Mouse (Mus musculus) myocyte (in vitro differentiated cells): Measurements from ENCODE around the gene Olfr1410.

Experiments used
- E2F4 ChIP-seq: IDR thresholded peaks from one replicate; pipeline ENCODE4 v1.6.1; 2011; ENCODE audit warnings: mild to moderate bottlenecking, control low read depth, moderate library complexity; ENCODE audit not compliant: insufficient read depth
- MAX ChIP-seq: IDR thresholded peaks from one replicate; pipeline ENCODE4 v1.6.1; 2011; ENCODE audit warnings: low read depth, mild to moderate bottlenecking, control low read depth
- MYOD1 ChIP-seq, 3 experiments: IDR thresholded peaks; one replicate each; pipeline ENCODE4 v1.6.1; 2011; ENCODE audit warnings: control low read depth in 2 of 3, low read depth in 2 of 3, mild to moderate bottlenecking in 2 of 3, moderate library complexity in 1 of 3; ENCODE audit not compliant: insufficient read length in 2 of 3, control insufficient read depth in 1 of 3
- MYOG ChIP-seq, 3 experiments: IDR thresholded peaks; one replicate each; pipeline ENCODE4 v1.6.1; 2011; ENCODE audit warnings: control low read depth in 2 of 3, low read depth in 2 of 3, mild to moderate bottlenecking in 2 of 3; ENCODE audit not compliant: insufficient read length in 2 of 3, control insufficient read depth in 1 of 3, insufficient read depth in 1 of 3
- POLR2A ChIP-seq: IDR thresholded peaks from one replicate; pipeline ENCODE4 v1.6.1; 2011; ENCODE audit warnings: low read depth, mild to moderate bottlenecking, control low read depth, moderate library complexity; ENCODE audit not compliant: insufficient read length
- POLR2AphosphoS2 ChIP-seq: IDR thresholded peaks from one replicate; pipeline ENCODE4 v1.6.1; 2011; ENCODE audit warnings: low read depth, control low read depth; ENCODE audit not compliant: insufficient read length
- REST ChIP-seq: IDR thresholded peaks from one replicate; pipeline ENCODE4 v1.6.1; 2011; ENCODE audit warnings: mild to moderate bottlenecking, control low read depth, moderate library complexity; ENCODE audit not compliant: insufficient read depth, insufficient read length
- TCF12 ChIP-seq: IDR thresholded peaks from one replicate; pipeline ENCODE4 v1.6.1; 2011; ENCODE audit warnings: mild to moderate bottlenecking, control low read depth; ENCODE audit not compliant: poor library complexity, insufficient read depth, severe bottlenecking
- USF1 ChIP-seq: IDR thresholded peaks from one replicate; pipeline ENCODE4 v1.6.1; 2011; ENCODE audit warnings: low read depth, mild to moderate bottlenecking, control low read depth, moderate library complexity

DNA sequence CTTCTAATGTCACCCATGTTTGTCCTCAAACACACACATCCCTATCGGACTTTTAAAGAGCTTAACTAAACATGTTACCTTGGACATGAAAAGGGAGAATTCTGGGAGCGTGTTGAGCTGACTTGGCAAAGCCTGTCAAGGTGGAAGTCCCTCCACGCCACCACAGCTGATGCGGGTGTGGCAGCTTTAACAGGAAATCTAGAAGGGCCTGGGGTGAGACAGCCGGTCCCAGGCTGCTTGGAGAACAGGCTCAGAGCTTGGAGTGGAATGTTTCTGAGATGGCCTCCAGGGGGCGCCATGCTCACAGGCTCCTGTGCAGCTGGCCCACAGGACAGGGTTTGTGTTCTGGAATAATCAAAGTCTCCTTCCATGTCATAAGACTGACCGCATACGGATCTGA, 43.1 kb downstream of the Olfr1410 start, which contains the start of gene Otos:
- no peak for TF ChIP-seq MAX
- no peak for TF ChIP-seq POLR2A
- TF ChIP-seq TCF12, result no peak
- no peak for TF ChIP-seq REST
- TF ChIP-seq POLR2AphosphoS2, result no peak
- no peak for TF ChIP-seq USF1
- TF ChIP-seq MYOG (IDR thresholded peaks at IDR 0.05; ENCODE audit: control insufficient read depth in 1 of 3, insufficient read depth in 1 of 3, insufficient read length in 2 of 3, low read depth in 2 of 3), result peak in 2 of 3 experiments; percentile 28 to 78
- TF ChIP-seq E2F4, result no peak
- TF ChIP-seq MYOD1 (IDR thresholded peaks at IDR 0.05; ENCODE audit: control insufficient read depth in 1 of 3, insufficient read length in 2 of 3, low read depth in 2 of 3), result peak in 2 of 3 experiments; percentile 11 to 60
